Mouse (Mus musculus) hindbrain, embryonic 16.5 days (tissue): Measurements from ENCODE around the gene Olfr1351. TPM values are rescaled to one million over a fixed set of nuclear protein-coding genes. Genes with fewer than 3 reads are reported as not detected.
"Not testable (repeated sequence)": the region's sequence is repeated elsewhere in the genome, so short reads cannot be mapped to it uniquely, and the experiment has no call there.

Experiments
- ATAC-seq: fragments of 200-750 bp; cut with Nextera tagmentation; 2 replicates; pipeline ENCODE4 v1.8.0; 2017; ENCODE audit warnings: moderate TSS enrichment, moderate library complexity
- H3K27ac ChIP-seq: fragments of 300-500 bp; sonication (generic); 2 replicates; pipeline ENCODE4 v1.5.1; 2014; ENCODE audit warnings: low read depth, mild to moderate bottlenecking, control low read depth, low read length, moderate library complexity
- H3K27me3 ChIP-seq: fragments of 300-500 bp; sonication (generic); replicated peaks from 2 replicates; pipeline ENCODE4 v1.6.1; 2014; ENCODE audit warnings: low read length; ENCODE audit not compliant: control insufficient read depth, insufficient read depth
- H3K36me3 ChIP-seq: fragments of 300-500 bp; sonication (generic); 2 replicates; pipeline ENCODE4 v1.6.1; 2014; ENCODE audit warnings: mild to moderate bottlenecking, low read length, moderate library complexity, mixed read lengths; ENCODE audit not compliant: control insufficient read depth, insufficient read depth
- H3K4me1 ChIP-seq: fragments of 300-500 bp; sonication (generic); 2 replicates; pipeline ENCODE4 v1.6.1; 2014; ENCODE audit warnings: low read depth, low read length; ENCODE audit not compliant: control insufficient read depth, insufficient read depth
- H3K4me2 ChIP-seq: fragments of 300-500 bp; sonication (generic); 2 replicates; pipeline ENCODE4 v1.6.1; 2014; ENCODE audit warnings: mild to moderate bottlenecking, low read length, control low read depth, moderate library complexity
- H3K4me3 ChIP-seq: fragments of 300-500 bp; sonication (generic); 2 replicates; pipeline ENCODE4 v1.5.1; 2014; ENCODE audit warnings: mild to moderate bottlenecking, low read length, control low read depth, moderate library complexity
- H3K9ac ChIP-seq: fragments of 300-500 bp; sonication (generic); 2 replicates; pipeline ENCODE4 v1.6.1; 2014; ENCODE audit warnings: low read depth, mild to moderate bottlenecking, control low read depth, low read length, moderate library complexity
- H3K9me3 ChIP-seq: fragments of 300-500 bp; sonication (generic); 2 replicates; pipeline ENCODE4 v1.6.1; 2014; ENCODE audit warnings: mild to moderate bottlenecking, low read length, moderate library complexity; ENCODE audit not compliant: control insufficient read depth
- WGBS: fragments of 180-500 bp; shearing (Covaris S2); extraction: QIAGEN DNeasy Blood & Tissue Kit; methylation state at CpG from one replicate; pipeline ENCODE4 v1.1.7; 2014; 5-methylcytosine and 5-hydroxymethylcytosine counted together
- polyA plus RNA-seq: library from polyadenylated mRNA; unstranded; fragments of >200 nt; fragmentation: Nextera tagmentation; extraction: Ambion mirVana; gene quantifications from 2 replicates; pipeline ENCODE4 v1.2.1, GENCODE M21; 2015

Olfr1351 gene
- not detected in 2 replicates for polyA plus RNA-seq

DNA sequence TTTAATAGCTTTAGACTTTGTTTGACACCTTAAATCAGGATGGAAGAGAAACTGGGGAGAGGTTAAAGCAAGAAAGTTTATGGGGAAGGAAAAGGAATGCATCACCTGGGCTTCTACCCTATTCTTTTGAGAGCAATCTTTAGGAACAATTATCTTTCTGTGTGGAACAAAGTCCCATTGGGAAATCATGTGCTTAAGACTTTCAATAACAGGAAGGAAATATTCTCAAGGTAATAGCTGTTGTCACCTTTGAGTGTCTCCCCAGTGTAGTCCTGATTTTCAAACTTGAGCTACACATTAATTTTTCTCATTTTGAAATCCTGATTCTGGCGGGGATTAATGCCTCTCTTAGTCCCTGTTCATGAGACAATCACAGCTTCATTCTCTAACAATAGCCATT, at the start of gene Olfr1351:
Gene Olfr1351, plus strand, starts transcription at position 301 of the 400 bp plus-strand sequence.
- H3K27ac ChIP-seq, result no peak within 1 kb of the TSS
- no peak within 1 kb of the TSS for H3K4me2 ChIP-seq
- no peaks in the 10 kb centered on the region for H3K27me3 ChIP-seq
- WGBS, result 84% methylated on average over 1 of the region's 1 CpGs
- H3K36me3 ChIP-seq, result no peaks in the 10 kb centered on the region
- no peaks in the 10 kb centered on the region for H3K9me3 ChIP-seq
- no peak for ATAC-seq
- no peak within 1 kb of the TSS for H3K9ac ChIP-seq
- H3K4me3 ChIP-seq, result no peak within 1 kb of the TSS
- H3K4me1 ChIP-seq, result no peaks in the 10 kb centered on the region

DNA sequence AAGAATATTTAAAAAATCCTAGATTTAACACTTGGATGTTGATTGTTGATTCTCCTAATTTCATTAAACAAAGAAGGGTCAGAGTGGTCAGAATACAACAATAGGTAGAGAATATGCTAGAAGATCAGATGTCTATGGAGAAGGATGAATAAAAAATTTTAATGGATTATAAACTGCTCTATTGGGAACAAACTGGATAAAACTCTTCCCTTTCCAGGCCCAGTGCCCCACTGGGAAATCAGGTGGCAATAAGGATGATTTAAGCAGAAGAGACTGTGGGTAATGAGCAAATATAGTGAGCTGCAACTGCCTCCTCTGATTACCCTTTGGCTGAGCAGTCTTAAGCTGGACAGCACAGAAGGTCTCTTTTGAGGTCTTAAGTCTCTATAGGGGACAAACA, 49.3 kb upstream of the Olfr1351 start, which contains the start of gene Olfr1353:
Gene Olfr1353, plus strand, starts transcription at position 301 of the 400 bp plus-strand sequence.
- H3K4me3 ChIP-seq, H3K9ac ChIP-seq, H3K27ac ChIP-seq, H3K4me1 ChIP-seq, H3K36me3 ChIP-seq, H3K27me3 ChIP-seq, H3K9me3 ChIP-seq, ATAC-seq, H3K4me2 ChIP-seq: not testable (repeated sequence)

DNA sequence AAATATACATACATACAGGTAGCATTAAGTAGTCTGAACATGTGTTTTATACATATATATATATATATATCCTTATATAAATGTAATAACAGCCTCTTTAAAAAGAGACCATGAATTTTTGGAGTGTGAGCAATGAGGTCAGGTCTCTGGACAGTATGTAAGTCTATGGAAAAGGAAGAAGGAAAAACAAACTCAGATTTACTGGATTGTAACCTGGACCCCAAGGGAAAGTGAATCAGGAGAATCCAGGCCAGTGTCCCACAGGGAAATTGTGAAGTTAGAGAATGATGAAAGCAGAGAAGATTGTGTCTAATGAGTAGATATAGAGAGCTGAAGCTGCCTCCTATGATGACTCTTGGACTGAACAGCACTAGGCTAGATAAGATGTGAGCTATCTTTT, 31.5 kb upstream of the Olfr1351 start, which contains the start of gene Olfr1352:
Gene Olfr1352, plus strand, starts transcription at position 301 of the 400 bp plus-strand sequence.
- no peak within 1 kb of the TSS for H3K4me3 ChIP-seq
- H3K9me3 ChIP-seq, result no peaks in the 10 kb centered on the region

DNA sequence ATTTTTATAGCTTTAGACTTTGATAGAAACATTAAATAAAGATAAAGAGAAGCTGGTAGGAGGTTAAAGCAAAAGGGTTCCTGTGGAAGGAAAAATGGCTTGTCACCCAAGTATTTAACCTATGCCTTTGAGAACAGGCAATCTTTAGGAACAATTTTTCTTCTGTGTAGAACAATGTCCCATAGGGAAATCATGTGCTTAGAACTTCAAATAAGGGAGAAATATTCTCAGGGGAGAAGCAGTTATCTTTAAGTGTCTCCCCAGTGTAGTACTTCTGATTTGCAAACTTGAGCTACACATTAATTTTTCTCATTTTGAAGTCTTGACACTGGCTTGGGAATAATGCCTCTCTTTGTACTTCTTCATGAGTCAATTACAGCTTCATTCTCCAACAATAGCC, 16.2 kb downstream of the Olfr1351 start, which contains the start of gene Olfr57:
Gene Olfr57, plus strand, starts transcription at position 301 of the 400 bp plus-strand sequence.
- ATAC-seq, result no peak
- H3K4me3 ChIP-seq, result no peak within 1 kb of the TSS
- H3K36me3 ChIP-seq, result no peaks in the 10 kb centered on the region

More for the DNA sequence above, 31.5 kb upstream of the Olfr1351 start, which contains the start of gene Olfr1352:
- no peak for ATAC-seq
- no peaks in the 10 kb centered on the region for H3K36me3 ChIP-seq
- no peak within 1 kb of the TSS for H3K9ac ChIP-seq
- H3K4me2 ChIP-seq, result no peak within 1 kb of the TSS
- H3K27ac ChIP-seq, result no peak within 1 kb of the TSS
- H3K4me1 ChIP-seq, result no peaks in the 10 kb centered on the region
- no peaks in the 10 kb centered on the region for H3K27me3 ChIP-seq

DNA sequence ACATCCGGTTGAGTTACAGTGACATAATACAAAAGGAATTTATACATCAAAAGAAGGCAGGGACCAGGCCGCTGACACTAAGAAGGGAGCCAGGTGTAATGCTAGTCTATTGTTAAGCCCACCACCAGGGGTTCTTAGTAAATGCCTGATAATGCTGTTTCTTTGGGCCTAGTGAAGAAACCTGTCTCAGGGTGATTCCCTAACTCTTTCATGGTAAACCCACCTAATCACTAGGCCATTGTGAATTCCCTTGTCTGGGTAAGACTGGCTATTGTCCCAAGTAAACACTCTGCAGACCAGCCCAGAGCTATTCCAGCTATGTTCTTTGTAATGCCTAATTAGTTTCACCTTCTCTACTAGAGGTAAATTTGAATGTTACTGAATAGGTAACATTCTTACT, 30.2 kb downstream of the Olfr1351 start:
- H3K36me3 ChIP-seq, H3K27me3 ChIP-seq, H3K4me2 ChIP-seq, H3K4me3 ChIP-seq, H3K9ac ChIP-seq, H3K9me3 ChIP-seq, ATAC-seq, H3K4me1 ChIP-seq, H3K27ac ChIP-seq: not testable (repeated sequence)
- WGBS, result 93% methylated on average over 2 of the region's 2 CpGs

More for the DNA sequence above, 16.2 kb downstream of the Olfr1351 start, which contains the start of gene Olfr57:
- no peaks in the 10 kb centered on the region for H3K27me3 ChIP-seq
- H3K9me3 ChIP-seq, result 0 out of 2 replicates have a peak, but pooled peaks cover 2% of the 10 kb centered on the region
- H3K9ac ChIP-seq, result no peak within 1 kb of the TSS
- H3K4me2 ChIP-seq, result no peak within 1 kb of the TSS
- no peak within 1 kb of the TSS for H3K27ac ChIP-seq
- H3K4me1 ChIP-seq, result no peaks in the 10 kb centered on the region

DNA sequence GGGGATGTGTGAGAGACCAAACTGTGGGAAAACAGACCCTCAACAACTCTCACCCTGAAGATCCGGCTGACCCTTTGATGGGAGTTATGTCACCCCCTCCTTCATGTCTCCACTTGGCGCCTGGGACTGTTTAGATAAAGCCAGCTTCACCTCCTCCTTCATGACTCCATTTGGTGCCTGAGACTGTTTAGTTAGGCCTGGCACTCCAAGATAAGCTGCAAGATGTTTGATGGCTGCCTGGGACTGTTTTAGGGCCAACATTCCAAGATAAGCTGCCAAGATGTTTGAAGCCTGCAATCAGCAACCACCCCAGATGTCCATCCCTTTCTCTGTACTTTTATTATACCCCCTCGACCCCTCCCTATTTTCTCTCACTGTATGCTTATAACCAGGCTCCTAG, 45.1 kb downstream of the Olfr1351 start:
- H3K27ac ChIP-seq, H3K4me3 ChIP-seq, ATAC-seq, H3K4me2 ChIP-seq, H3K9ac ChIP-seq, H3K27me3 ChIP-seq, H3K4me1 ChIP-seq: not testable (repeated sequence)
- 97% methylated on average over 3 of the region's 3 CpGs for WGBS
- Histone ChIP-seq H3K9me3 (peaks cover 14% of the 10 kb centered on the region), H3K36me3 (peaks cover 16% of the 10 kb centered on the region)

Other genes with a start within 250 kb of the Olfr1351 start
- gene Slc1a6, start 232.0 kb upstream of the Olfr1351 start, polyA plus RNA-seq, result 32.6 and 37.3 TPM in 2 replicates
- not detected in 2 replicates for gene Olfr1356, start 160.3 kb upstream of the Olfr1351 start, polyA plus RNA-seq
- gene Olfr1355, start 136.9 kb upstream of the Olfr1351 start, polyA plus RNA-seq, result not detected in 2 replicates
- gene Olfr1354, start 99.3 kb upstream of the Olfr1351 start, polyA plus RNA-seq, result not detected in 2 replicates
- gene Olfr8, start 61.8 kb upstream of the Olfr1351 start, polyA plus RNA-seq, result not detected in 2 replicates
- not detected in 2 replicates for gene Olfr1353, start 49.2 kb upstream of the Olfr1351 start, polyA plus RNA-seq
- gene Olfr1352, start 31.4 kb upstream of the Olfr1351 start, polyA plus RNA-seq, result not detected in 2 replicates
- 0.31 and 0.45 TPM in 2 replicates for gene Olfr57, start 16.3 kb downstream of the Olfr1351 start, polyA plus RNA-seq
- 38.5 and 43.5 TPM in 2 replicates for gene 2610008E11Rik, start 85.1 kb downstream of the Olfr1351 start, polyA plus RNA-seq
- not detected in 2 replicates for gene Vmn2r80, start 136.3 kb downstream of the Olfr1351 start, polyA plus RNA-seq
- not detected in 2 replicates for gene Vmn2r81, start 235.2 kb downstream of the Olfr1351 start, polyA plus RNA-seq